Mouse (Mus musculus): ENCODE measurements at regions not wholly inside any gene's neighbourhood (a gene's known extent, or its start where the extent isn't known, plus 50 kb on each side); places are given as distances from the start of the nearest gene placed in this dataset.

- DNase-seq (ENCODE audit: low read depth, low spot score) = no peak
Observed at GRCm38 (mm10) chr3:146337429-146337828, 67.0 kb upstream of the Ssx2ip start.

- DNase-seq (ENCODE audit: low read depth, low spot score) = no peak
Observed at GRCm38 (mm10) chr3:146337861-146338281, 66.6 kb upstream of the Ssx2ip start.

- no peak for DNase-seq (ENCODE audit: low read depth, low spot score)
Observed at GRCm38 (mm10) chr3:146338445-146338844, 66.0 kb upstream of the Ssx2ip start.

- DNase-seq (ENCODE audit: low read depth, low spot score) = no peak
Observed at GRCm38 (mm10) chr3:146340316-146341055, 64.0 kb upstream of the Ssx2ip start.

- no peak for DNase-seq (ENCODE audit: low read depth, low spot score)
Observed at GRCm38 (mm10) chr3:146341652-146342340, 62.6 kb upstream of the Ssx2ip start.

- no peak for DNase-seq (ENCODE audit: low read depth, low spot score)
Observed at GRCm38 (mm10) chr3:146342727-146343126, 61.7 kb upstream of the Ssx2ip start.

GRCm38 (mm10) chr3:146343649-146344401 lies 60.6 kb upstream of the Ssx2ip start:
- peak; percentile 86 for DNase-seq (ENCODE audit: low read depth, low spot score)

- no peak for DNase-seq (ENCODE audit: low read depth, low spot score)
Observed at GRCm38 (mm10) chr3:146344402-146345025, 59.9 kb upstream of the Ssx2ip start.

GRCm38 (mm10) chr3:146345308-146345780 lies 59.1 kb upstream of the Ssx2ip start:
- peak; percentile 70 for DNase-seq (ENCODE audit: low read depth, low spot score)

- DNase-seq (ENCODE audit: low read depth, low spot score) = no peak
Observed at GRCm38 (mm10) chr3:146345946-146346345, 58.5 kb upstream of the Ssx2ip start.

GRCm38 (mm10) chr3:146347311-146347710 lies 57.1 kb upstream of the Ssx2ip start:
- no peak for DNase-seq (ENCODE audit: low read depth, low spot score)

GRCm38 (mm10) chr3:146348921-146349320 lies 55.5 kb upstream of the Ssx2ip start:
- no peak for DNase-seq (ENCODE audit: low read depth, low spot score)

- no peak for DNase-seq (ENCODE audit: low read depth, low spot score)
Observed at GRCm38 (mm10) chr3:146349393-146349792, 55.0 kb upstream of the Ssx2ip start.

- DNase-seq (ENCODE audit: low read depth, low spot score) = no peak
Observed at GRCm38 (mm10) chr3:146350126-146350525, 54.3 kb upstream of the Ssx2ip start.

- no peak for DNase-seq (ENCODE audit: low read depth, low spot score)
Observed at GRCm38 (mm10) chr3:146351468-146351867, 53.0 kb upstream of the Ssx2ip start.

GRCm38 (mm10) chr3:146352187-146352586 lies 52.3 kb upstream of the Ssx2ip start:
- no peak for DNase-seq (ENCODE audit: low read depth, low spot score)

GRCm38 (mm10) chr3:146353961-146354360 lies 50.5 kb upstream of the Ssx2ip start:
- no peak for DNase-seq (ENCODE audit: low read depth, low spot score)
